Mouse (Mus musculus) MEL (cell line): ENCODE data around the gene Arid5b. TPM values are rescaled to one million over a fixed set of nuclear protein-coding genes. Genes with fewer than 3 reads are reported as not detected.
A peak's percentile ranks its signal among the peaks of the same experiment; 100 is the strongest.

Experiments
- DNase-seq: peaks from one replicate; pipeline ENCODE4 v3.0.0; 2011; ENCODE audit warnings: low read depth, low spot score
- H3K27ac ChIP-seq: 2 replicates; pipeline ENCODE4 v1.5.1; 2012; ENCODE audit warnings: low read depth, mild to moderate bottlenecking, control low read depth, low read length, moderate library complexity; ENCODE audit not compliant: control insufficient read depth
- H3K27me3 ChIP-seq, 2 experiments: fragments of 150-350 bp in 1 of 2; sonication (generic) in 1 of 2; 2 replicates each; pipeline ENCODE4 v1.6.1; 2012; ENCODE audit warnings: low read length in 2 of 2, mild to moderate bottlenecking in 2 of 2, improper control_type of control experiment in 1 of 2, moderate library complexity in 1 of 2; ENCODE audit not compliant: insufficient read depth in 2 of 2, control insufficient read depth in 1 of 2
- H3K36me3 ChIP-seq, 2 experiments: 2 replicates each; pipeline ENCODE4 v1.6.1; 2012 to 2014; ENCODE audit warnings: low read length in 2 of 2, improper control_type of control experiment in 1 of 2, inconsistent platforms in 1 of 2, mild to moderate bottlenecking in 1 of 2; ENCODE audit not compliant: insufficient read depth in 2 of 2, control insufficient read depth in 1 of 2
- H3K4me1 ChIP-seq, 2 experiments: fragments of 150-350 bp in 1 of 2; sonication (generic) in 1 of 2; 2 replicates each; pipeline ENCODE4 v1.6.1; 2012; ENCODE audit warnings: low read length in 2 of 2, improper control_type of control experiment in 1 of 2, mild to moderate bottlenecking in 1 of 2; ENCODE audit not compliant: insufficient read depth in 2 of 2, control insufficient read depth in 1 of 2
- H3K4me3 ChIP-seq, 2 experiments: fragments of 150-350 bp in 1 of 2; sonication (generic) in 1 of 2; 2 replicates each; pipeline ENCODE4 v1.5.1; 2012; ENCODE audit warnings: low read depth in 2 of 2, low read length in 2 of 2, mild to moderate bottlenecking in 2 of 2, moderate library complexity in 2 of 2, control low read depth in 1 of 2, improper control_type of control experiment in 1 of 2; ENCODE audit not compliant: control insufficient read depth in 1 of 2, insufficient read depth in 1 of 2
- H3K79me2 ChIP-seq: 2 replicates; pipeline ENCODE4 v1.6.1; 2012; ENCODE audit warnings: mild to moderate bottlenecking, low read length, moderate library complexity; ENCODE audit not compliant: control insufficient read depth, poor library complexity, insufficient read depth
- H3K9ac ChIP-seq: 2 replicates; pipeline ENCODE4 v1.6.1; 2012; ENCODE audit warnings: low read depth, mild to moderate bottlenecking, control low read depth, low read length, moderate library complexity; ENCODE audit not compliant: control insufficient read depth, poor library complexity, severe bottlenecking
- H3K9me3 ChIP-seq: fragments of 150-350 bp; sonication (generic); replicated peaks from 2 replicates; pipeline ENCODE4 v1.6.1; 2012; ENCODE audit warnings: mild to moderate bottlenecking, low read length, improper control_type of control experiment, moderate library complexity; ENCODE audit not compliant: insufficient read depth
- BHLHE40 ChIP-seq: IDR thresholded peaks from 2 replicates; pipeline ENCODE4 v1.6.1; 2012; ENCODE audit warnings: low read depth, mild to moderate bottlenecking, inconsistent platforms, low read length, improper control_type of control experiment, borderline replicate concordance
- E2F4 ChIP-seq: IDR thresholded peaks from 2 replicates; pipeline ENCODE4 v1.6.1; 2011; ENCODE audit warnings: low read depth, low read length, improper control_type of control experiment, borderline replicate concordance
- ELF1 ChIP-seq: IDR thresholded peaks from 2 replicates; pipeline ENCODE4 v1.6.1; 2014; ENCODE audit warnings: low read depth, mild to moderate bottlenecking, inconsistent platforms, low read length, improper control_type of control experiment, moderate library complexity
- ETS1 ChIP-seq: IDR thresholded peaks from 2 replicates; pipeline ENCODE4 v1.6.1; 2012; ENCODE audit warnings: low read depth, mild to moderate bottlenecking, inconsistent platforms, low read length, improper control_type of control experiment, moderate library complexity
- GATA1 ChIP-seq: IDR thresholded peaks from 2 replicates; pipeline ENCODE4 v1.6.1; 2011; ENCODE audit warnings: low read depth, low read length, improper control_type of control experiment
- HCFC1 ChIP-seq: IDR thresholded peaks from 2 replicates; pipeline ENCODE4 v1.6.1; 2012; ENCODE audit warnings: low read depth, mild to moderate bottlenecking, inconsistent platforms, low read length, improper control_type of control experiment, moderate library complexity
- JUND ChIP-seq: IDR thresholded peaks from 2 replicates; pipeline ENCODE4 v1.6.1; 2011; ENCODE audit warnings: low read depth, mild to moderate bottlenecking, improper control_type of control experiment, low read length
- MAFK ChIP-seq: IDR thresholded peaks from 2 replicates; pipeline ENCODE4 v1.6.1; 2011; ENCODE audit warnings: low read depth, mild to moderate bottlenecking, low read length, improper control_type of control experiment, borderline replicate concordance
- MAX ChIP-seq: IDR thresholded peaks from 2 replicates; pipeline ENCODE4 v1.6.1; 2011; ENCODE audit warnings: low read length, improper control_type of control experiment
- MYC ChIP-seq: IDR thresholded peaks from 2 replicates; pipeline ENCODE4 v1.6.1; 2011; ENCODE audit warnings: low read depth, mild to moderate bottlenecking, low read length, improper control_type of control experiment, moderate library complexity
- NELFE ChIP-seq: IDR thresholded peaks from 2 replicates; pipeline ENCODE4 v1.6.1; 2011; ENCODE audit warnings: low read depth, low read length, improper control_type of control experiment
- NRF1 ChIP-seq: IDR thresholded peaks from 2 replicates; pipeline ENCODE4 v1.6.1; 2014; ENCODE audit warnings: low read depth, mild to moderate bottlenecking, inconsistent platforms, low read length, improper control_type of control experiment, moderate library complexity; ENCODE audit not compliant: poor library complexity, insufficient read depth, severe bottlenecking
- POLR2A ChIP-seq, 2 experiments: IDR thresholded peaks; 2 replicates each; pipeline ENCODE4 v1.6.1; 2011 to 2012; ENCODE audit warnings: low read length in 2 of 2, mild to moderate bottlenecking in 2 of 2, control low read depth in 1 of 2, improper control_type of control experiment in 1 of 2, low read depth in 1 of 2, moderate library complexity in 1 of 2; ENCODE audit not compliant: control insufficient read depth in 1 of 2, insufficient read depth in 1 of 2, poor library complexity in 1 of 2
- RAD21 ChIP-seq: IDR thresholded peaks from 2 replicates; pipeline ENCODE4 v1.6.1; 2011; ENCODE audit warnings: mild to moderate bottlenecking, low read depth, low read length, improper control_type of control experiment
- SIN3A ChIP-seq: IDR thresholded peaks from 2 replicates; pipeline ENCODE4 v1.6.1; 2012; ENCODE audit warnings: low read length, improper control_type of control experiment, inconsistent platforms
- TBP ChIP-seq: IDR thresholded peaks from 2 replicates; pipeline ENCODE4 v1.8.0; 2011; ENCODE audit warnings: low read depth, low read length, improper control_type of control experiment
- TCF12 ChIP-seq: IDR thresholded peaks from 2 replicates; pipeline ENCODE4 v1.6.1; 2014; ENCODE audit warnings: low read depth, mild to moderate bottlenecking, inconsistent platforms, low read length, improper control_type of control experiment, moderate library complexity
- UBTF ChIP-seq: IDR thresholded peaks from 2 replicates; pipeline ENCODE4 v1.6.1; 2012; ENCODE audit warnings: low read depth, mild to moderate bottlenecking, inconsistent platforms, low read length, improper control_type of control experiment, moderate library complexity, borderline replicate concordance; ENCODE audit not compliant: insufficient read depth
- USF1 ChIP-seq: IDR thresholded peaks from 2 replicates; pipeline ENCODE4 v1.6.1; 2014; ENCODE audit warnings: low read depth, mild to moderate bottlenecking, inconsistent platforms, low read length, improper control_type of control experiment, moderate library complexity
- USF2 ChIP-seq, 2 experiments: IDR thresholded peaks; 2 replicates each; pipeline ENCODE4 v1.6.1; 2011 to 2012; ENCODE audit warnings: improper control_type of control experiment in 2 of 2, low read length in 2 of 2, borderline replicate concordance in 1 of 2, inconsistent platforms in 1 of 2, low read depth in 1 of 2, mild to moderate bottlenecking in 1 of 2; ENCODE audit not compliant: insufficient read depth in 1 of 2
- ZKSCAN1 ChIP-seq: IDR thresholded peaks from 2 replicates; pipeline ENCODE4 v1.6.1; 2012; ENCODE audit warnings: low read depth, mild to moderate bottlenecking, inconsistent platforms, low read length, improper control_type of control experiment, moderate library complexity
- ZNF384 ChIP-seq: IDR thresholded peaks from 2 replicates; pipeline ENCODE4 v1.6.1; 2012; ENCODE audit warnings: low read depth, mild to moderate bottlenecking, inconsistent platforms, low read length, improper control_type of control experiment
- polyA plus RNA-seq, 2 experiments: library from polyadenylated mRNA; stranded (reverse) in 1 of 2; unstranded in 1 of 2; fragments of >175 nt in 1 of 2; fragments of >200 nt in 1 of 2; gene quantifications; 2 replicates each; pipeline versions ENCODE4 v1.2.1 to v1.2.4; 2012; ENCODE audit warnings: low replicate concordance in 2 of 2, low read depth in 1 of 2; ENCODE audit not compliant: insufficient read length in 2 of 2, insufficient read depth in 1 of 2, missing spikeins in 1 of 2
- total RNA-seq: library from RNA; depleted of rRNA; stranded (reverse); fragments of 300-350 nt; gene quantifications from 2 replicates; pipeline ENCODE4 v1.2.3, GENCODE M21; 2012

The Arid5b gene
- total and polyA plus RNA-seq, 3 experiments: 0.03 TPM; not detected in 2

- Histone ChIP-seq H3K9ac (no peak overlapping the region), H3K4me1 (no peaks in the 10 kb centered on the region), H3K27ac (no peak overlapping the region), H3K4me3 (no peak overlapping the region), H3K9me3 (no peaks in the 10 kb centered on the region), H3K27me3 (no peaks in the 10 kb centered on the region), H3K36me3 (no peaks in the 10 kb centered on the region), H3K79me2 (no peaks in the 10 kb centered on the region)
- TF ChIP-seq GATA1 (no peak), USF1 (0 out of 2 replicates have a peak, but pooled peaks have one; percentile 26)
- DNase-seq: no peak
Measured at GRCm38 (mm10) chr10:68180151-68180550, 98.4 kb downstream of the Arid5b start.

GRCm38 (mm10) chr10:68179741-68180140 lies 98.8 kb downstream of the Arid5b start:
- H3K9me3 ChIP-seq: no peaks in the 10 kb centered on the region
- no peak overlapping the region for H3K4me3 ChIP-seq
- H3K4me1 ChIP-seq: no peaks in the 10 kb centered on the region
- no peak overlapping the region for H3K9ac ChIP-seq
- H3K36me3 ChIP-seq: no peaks in the 10 kb centered on the region
- no peak for DNase-seq
- no peaks in the 10 kb centered on the region for H3K79me2 ChIP-seq
- TF ChIP-seq JUND: no peak
- TF ChIP-seq, all 39 proteins: peak for 0
- Histone ChIP-seq H3K27ac (no peak overlapping the region), H3K27me3 (no peaks in the 10 kb centered on the region)

GRCm38 (mm10) chr10:68179339-68179738 lies 99.2 kb downstream of the Arid5b start:
- TF ChIP-seq ZKSCAN1: no peak
- no peak for TF ChIP-seq NRF1
- no peak for TF ChIP-seq MAX
- no peak for TF ChIP-seq ELF1
- TF ChIP-seq MAFK: no peak
- TF ChIP-seq ZNF384: no peak
- no peak for TF ChIP-seq USF2 (IDR thresholded peaks at IDR 0.05; ENCODE audit: borderline replicate concordance in 1 of 2, insufficient read depth in 1 of 2, low read depth in 1 of 2, low read length in 2 of 2)
- no peak for TF ChIP-seq SIN3A
- no peak for TF ChIP-seq TCF12
- TF ChIP-seq RAD21: no peak
- TF ChIP-seq HCFC1: no peak
- TF ChIP-seq ETS1: no peak
- no peak for TF ChIP-seq E2F4
- no peak for TF ChIP-seq UBTF
- no peak for TF ChIP-seq TBP
- TF ChIP-seq NELFE: no peak
- no peak for TF ChIP-seq MYC
- no peak for TF ChIP-seq BHLHE40
- no peak for TF ChIP-seq POLR2A (IDR thresholded peaks at IDR 0.05; ENCODE audit: control insufficient read depth in 1 of 2, insufficient read depth in 1 of 2, low read depth in 1 of 2, low read length in 2 of 2, poor library complexity in 1 of 2)
- TF ChIP-seq, all 39 proteins: peak for 0
- Histone ChIP-seq H3K4me3 (no peak overlapping the region), H3K27me3 (no peaks in the 10 kb centered on the region), H3K4me1 (no peaks in the 10 kb centered on the region), H3K79me2 (no peaks in the 10 kb centered on the region), H3K36me3 (no peaks in the 10 kb centered on the region), H3K9me3 (no peaks in the 10 kb centered on the region), H3K27ac (no peak overlapping the region), H3K9ac (no peak overlapping the region)
- DNase-seq: no peak
